Mouse (Mus musculus): Measurements from ENCODE around the gene Srsf3.
"Not testable (repeated sequence)": the region's sequence is repeated elsewhere in the genome, so short reads cannot be mapped to it uniquely, and the experiment has no call there.

The Srsf3 gene

GRCm38 (mm10) chr17:29063121-29063987 is 30.9 kb downstream of the Srsf3 start:
- DNase-seq (ENCODE audit: inconsistent ontology term): no peak

GRCm38 (mm10) chr17:29063988-29064285 is 31.5 kb downstream of the Srsf3 start:
- no peak for DNase-seq (ENCODE audit: inconsistent ontology term)

DNA sequence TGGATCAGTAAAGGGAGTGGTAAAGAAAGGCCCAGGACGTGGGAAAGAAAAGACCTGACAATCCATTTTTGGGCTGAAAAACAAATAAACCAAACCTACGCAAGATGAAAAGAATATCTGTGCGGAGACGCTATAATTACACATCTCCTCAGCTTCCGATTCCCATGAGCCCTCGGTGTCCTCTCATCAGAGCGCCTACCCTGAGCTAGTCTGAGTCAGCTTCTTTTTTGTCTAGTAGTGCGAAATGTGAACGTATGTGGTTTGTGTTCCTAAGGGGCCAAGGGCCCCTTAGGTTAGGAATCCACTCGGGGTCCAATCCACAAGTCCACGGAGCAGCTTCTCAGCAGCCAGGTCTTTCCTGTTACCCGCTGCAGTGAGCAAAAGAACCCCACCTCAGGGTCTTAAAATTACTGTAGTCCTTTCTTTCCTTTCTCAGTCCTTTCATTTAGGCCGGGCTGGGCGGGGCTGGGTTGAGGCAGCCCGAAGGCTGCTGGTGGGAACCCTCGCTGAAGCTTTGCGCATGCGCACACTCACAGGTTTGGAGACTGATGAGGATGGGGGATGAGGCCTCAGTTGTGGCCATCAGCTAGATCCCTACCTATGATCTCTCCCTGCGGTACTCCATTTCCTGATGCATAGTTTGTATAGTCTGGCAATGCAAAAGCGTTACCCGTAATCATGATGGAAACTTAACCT is 33.0 kb downstream of the Srsf3 start:
- DNase-seq (ENCODE audit: inconsistent ontology term): no peak

GRCm38 (mm10) chr17:29065971-29066370 is 33.5 kb downstream of the Srsf3 start:
- DNase-seq (ENCODE audit: inconsistent ontology term): no peak

DNA sequence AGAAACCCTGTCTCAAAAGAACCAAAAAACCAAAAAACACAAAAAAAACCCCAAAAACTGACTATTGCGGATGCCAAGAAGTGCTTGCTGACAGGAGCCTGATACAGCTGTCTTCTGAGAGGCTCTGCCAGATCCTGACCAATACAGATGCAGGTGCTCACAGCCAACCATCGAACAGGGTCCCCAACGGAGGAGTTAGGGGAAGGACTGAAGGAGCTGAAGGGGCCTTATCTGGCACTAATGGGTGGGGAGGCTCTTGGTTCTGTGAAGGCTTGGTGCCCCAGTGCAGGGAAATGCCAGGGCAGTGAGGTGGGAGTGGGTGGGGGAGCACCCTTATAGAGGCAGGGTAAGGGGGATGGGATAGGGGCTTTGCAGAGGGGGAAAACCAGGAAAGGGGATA is 35.0 kb downstream of the Srsf3 start:
- DNase-seq (ENCODE audit: inconsistent ontology term): not testable (repeated sequence)

GRCm38 (mm10) chr17:29067847-29068246 is 35.4 kb downstream of the Srsf3 start:
- no peak for DNase-seq (ENCODE audit: inconsistent ontology term)

DNA sequence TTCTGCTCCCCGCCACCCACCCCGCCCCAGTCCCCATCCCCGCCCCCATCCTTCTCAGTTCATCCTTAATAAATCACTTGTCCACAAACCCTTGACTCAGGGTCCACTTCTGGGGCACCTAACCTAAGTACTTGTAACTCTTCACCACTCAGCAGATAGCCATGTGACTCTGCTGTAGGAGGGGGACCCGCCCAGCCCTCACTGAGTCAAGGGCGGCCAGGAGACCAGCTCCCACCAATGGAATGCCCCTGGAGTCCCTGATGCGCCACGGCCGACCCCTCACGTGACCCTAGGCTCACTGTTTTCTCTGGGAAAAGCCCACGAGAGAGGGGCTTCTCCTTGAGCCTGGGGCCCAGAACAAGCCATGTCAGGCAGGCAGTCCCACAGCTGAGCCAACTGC is 36.6 kb downstream of the Srsf3 start:
- no peak for DNase-seq (ENCODE audit: inconsistent ontology term)

DNA sequence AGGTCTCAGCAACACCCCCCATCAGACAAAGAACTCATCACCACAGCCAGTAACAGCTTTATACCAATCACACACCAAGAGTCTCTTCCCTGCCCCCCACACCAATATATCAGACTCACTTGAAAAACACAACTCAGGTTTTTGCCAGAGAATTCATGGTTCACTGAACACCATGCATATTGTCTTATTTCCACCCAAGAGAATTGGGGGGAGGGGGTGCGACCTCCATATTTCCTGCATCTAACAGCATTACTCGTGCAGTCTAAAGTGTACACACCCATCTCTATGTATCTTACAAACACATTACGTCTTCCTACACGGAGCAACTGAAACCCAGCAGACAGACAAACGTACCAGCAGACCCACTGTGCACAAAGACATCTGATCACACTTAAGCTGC is 39.4 kb downstream of the Srsf3 start:
- no peak for DNase-seq (ENCODE audit: inconsistent ontology term)

DNA sequence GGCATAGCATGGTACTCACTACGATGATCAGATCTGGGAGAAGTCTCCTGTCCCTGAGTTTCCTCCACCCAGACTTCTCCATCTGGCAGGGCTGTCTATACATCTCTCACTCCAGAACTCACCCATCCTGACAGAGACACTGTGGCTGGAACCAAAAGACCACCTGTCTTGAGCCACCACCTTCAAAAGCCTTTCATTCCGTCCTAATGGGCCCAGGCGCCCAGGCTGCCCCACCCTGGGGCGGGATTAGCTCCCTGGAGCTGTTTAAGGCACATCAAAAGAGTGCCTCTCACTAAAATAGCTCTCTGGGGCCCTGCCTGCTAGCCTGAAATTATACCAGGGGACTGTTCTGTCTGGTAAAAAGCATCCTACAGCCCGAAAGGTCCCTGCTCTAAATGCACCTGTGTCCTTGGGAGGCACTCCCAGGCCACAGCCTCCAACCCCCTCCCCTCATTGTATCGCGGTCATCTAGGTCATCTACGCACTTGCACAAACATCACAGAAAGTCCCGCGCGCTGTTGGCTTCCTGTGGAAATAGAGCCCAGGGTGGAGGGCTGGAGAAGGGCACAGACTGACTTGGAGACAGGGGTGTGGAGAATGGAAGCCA is 40.4 kb downstream of the Srsf3 start:
- no peak for DNase-seq (ENCODE audit: inconsistent ontology term)

DNA sequence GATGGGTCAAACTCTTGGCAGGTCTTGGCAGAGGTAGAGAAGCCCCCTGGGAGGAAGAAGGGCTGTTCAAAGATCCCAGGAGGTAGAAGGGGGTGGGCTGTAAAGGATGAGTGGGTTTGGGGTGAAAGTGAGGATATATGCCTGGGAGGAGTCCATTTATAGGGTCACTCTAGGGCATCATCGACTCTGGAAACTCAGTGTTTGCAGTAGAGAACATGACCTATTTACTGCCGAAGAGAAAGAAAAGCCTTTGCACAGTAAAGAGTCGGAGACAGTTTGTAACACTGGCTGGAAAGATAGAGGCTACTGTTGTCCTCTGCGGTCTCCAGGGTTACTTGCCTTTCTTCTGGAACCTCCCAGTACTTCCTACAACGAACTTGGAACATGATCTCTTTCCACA is 40.9 kb downstream of the Srsf3 start:
- no peak for DNase-seq (ENCODE audit: inconsistent ontology term)

GRCm38 (mm10) chr17:29074085-29074484 is 41.7 kb downstream of the Srsf3 start:
- DNase-seq (ENCODE audit: inconsistent ontology term): no peak

DNA sequence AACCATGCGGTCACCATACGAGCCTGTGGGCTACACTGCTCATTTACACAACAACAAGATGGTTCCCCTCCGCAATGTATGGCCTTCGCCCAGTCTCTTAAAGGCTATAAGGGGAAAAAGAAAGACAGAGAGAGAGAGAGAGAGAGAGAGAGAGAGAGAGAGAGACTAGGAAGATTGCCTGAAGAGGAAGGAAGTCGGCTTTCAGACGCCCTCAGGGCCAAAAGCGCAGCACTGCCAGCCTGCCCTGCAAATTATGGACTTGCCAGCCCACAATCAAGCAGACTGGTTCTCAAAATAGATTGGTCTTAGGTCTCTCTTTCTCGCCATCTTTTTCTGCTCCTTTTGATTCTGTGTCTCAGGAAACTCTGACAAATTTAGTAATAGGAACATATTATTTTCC is 43.8 kb downstream of the Srsf3 start:
- no peak for DNase-seq (ENCODE audit: inconsistent ontology term)

DNA sequence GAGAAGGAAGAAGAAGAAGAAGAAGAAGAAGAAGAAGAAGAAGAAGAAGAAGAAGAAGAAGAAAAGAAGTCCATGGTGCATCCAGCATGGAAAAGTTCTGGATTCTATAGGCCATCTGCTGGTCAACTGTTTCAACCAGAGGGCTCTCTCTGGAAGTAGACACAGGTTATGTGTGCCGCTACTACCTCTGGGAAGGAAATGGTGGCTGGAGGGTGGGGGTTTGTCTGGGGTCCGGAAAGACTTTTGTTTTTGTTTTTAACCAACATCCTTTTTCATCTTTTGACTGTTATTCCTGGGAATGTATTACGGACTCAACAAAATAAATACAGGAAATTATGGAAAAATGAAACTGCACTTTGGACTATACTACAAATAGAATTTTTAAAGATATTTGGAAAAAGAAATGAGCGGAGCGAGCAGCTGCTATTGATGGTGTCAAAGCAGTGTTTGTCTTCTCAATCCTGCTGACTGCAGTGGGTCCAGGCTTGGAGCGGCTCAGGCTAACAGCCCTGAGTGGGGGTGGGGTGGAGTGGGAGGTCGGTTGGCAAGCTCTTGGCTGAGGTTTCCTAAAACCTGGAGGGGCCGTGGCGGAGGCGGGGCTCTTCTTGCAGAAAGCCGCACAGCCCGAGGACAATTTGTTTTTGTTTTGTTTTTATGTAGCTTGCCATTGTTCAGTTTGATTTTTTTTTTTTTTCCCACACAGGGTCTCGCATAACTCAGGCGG is 45.5 kb downstream of the Srsf3 start:
- peak; percentile 85 for DNase-seq (ENCODE audit: inconsistent ontology term)

GRCm38 (mm10) chr17:29078519-29079383 is 46.3 kb downstream of the Srsf3 start:
- peak; percentile 97 for DNase-seq (ENCODE audit: inconsistent ontology term)

DNA sequence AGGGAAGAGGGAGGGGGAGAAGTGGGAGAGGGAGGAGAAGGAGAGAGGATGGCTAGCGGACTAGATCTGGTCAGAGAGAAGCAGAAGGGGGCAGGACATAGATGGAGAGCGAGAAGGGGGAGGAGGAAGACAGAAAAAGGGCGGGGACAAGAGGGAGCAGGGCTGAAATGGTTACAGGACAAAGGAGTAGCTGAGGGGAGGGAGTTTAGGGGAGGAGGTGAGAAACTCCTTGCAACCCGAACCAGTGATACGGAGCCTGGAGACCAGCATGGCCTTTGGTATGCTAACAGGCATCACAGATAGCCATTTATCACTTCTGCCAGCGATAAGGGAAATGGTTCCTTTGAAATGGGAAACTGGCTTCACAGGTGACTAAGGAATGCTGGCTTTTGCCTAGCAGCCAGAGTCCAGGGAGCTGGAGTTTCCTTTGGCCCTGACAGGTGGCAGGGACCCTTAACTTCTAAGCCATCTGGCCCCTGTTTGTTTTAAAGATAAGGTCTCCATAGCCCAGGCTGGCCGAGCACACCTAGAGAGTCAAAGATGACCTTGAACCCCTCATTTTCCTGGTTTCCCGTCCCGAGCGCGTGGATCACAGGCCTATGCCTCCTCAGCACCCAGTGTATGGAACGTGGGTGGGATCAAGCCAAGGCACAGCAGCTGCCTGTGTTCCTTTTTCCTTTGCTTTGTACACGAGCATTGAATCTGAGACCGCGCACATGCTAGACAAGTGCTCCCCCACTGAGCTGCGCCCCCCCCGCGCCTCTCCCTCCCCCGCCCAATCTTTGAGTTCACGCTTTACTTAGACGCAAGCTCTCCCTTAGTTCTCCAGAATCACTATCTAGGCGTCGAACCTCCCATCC is 48.6 kb downstream of the Srsf3 start:
- no peak for DNase-seq (ENCODE audit: inconsistent ontology term)

DNA sequence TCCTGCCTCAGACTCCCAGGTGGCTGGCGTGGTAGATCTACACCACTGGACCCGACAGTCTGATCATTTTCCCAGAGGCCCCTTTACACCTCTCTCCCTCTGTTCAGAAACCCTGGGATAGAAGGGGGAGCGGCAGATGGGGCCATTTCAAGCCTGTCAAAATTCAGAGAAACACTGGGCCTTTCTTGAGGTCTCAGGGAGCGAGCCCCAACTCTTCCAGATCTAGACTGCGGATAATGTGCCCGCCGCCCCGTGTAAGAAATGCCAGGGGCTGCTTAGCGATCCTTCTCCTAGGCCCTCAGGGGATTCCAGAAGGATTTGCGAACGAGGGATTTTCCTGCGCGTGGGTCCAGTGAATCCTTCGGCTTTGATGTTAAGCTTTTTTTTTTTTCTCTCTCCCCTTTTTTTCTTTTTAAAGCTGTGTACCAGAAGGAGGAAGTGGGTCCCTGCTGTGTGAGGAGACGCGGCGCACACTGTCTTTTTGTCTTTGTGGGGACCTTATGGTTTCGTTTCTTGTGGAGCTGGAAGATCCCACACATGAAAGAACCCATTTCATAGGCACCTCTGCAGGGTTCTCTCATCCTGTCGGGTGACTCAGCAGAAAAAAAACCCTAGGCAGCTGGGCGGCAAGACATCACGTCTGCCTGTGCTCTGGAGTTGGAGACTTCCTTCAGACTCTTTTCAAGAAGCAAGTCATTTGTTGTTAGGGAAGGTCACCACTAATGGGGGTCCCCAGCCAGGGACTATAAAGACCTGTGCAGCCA is 49.4 kb downstream of the Srsf3 start:
- DNase-seq (ENCODE audit: inconsistent ontology term): peak; percentile 59

GRCm38 (mm10) chr17:29083586-29083985 is 51.2 kb downstream of the Srsf3 start:
- no peak for DNase-seq (ENCODE audit: inconsistent ontology term)

DNA sequence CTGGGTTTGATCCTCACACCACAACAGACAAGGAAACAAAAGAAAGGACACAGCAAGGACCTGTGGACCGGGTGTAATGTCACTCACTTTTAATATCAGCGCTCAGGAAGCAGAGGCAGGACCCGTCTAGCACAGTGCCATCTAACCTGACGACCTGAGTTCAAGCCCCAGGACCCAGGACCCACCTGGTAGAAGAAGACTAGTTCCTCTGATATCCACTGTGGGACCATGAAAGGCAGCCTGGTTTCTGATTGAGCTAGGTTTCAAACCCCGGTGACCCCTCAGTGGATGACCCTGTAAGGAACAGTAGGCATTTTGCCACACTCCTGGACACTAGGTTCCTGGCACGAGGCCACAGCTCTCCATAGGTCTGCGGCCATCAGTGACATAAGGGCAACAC is 52.2 kb downstream of the Srsf3 start:
- DNase-seq (ENCODE audit: inconsistent ontology term): no peak

- DNase-seq (ENCODE audit: inconsistent ontology term): no peak
These were observed 52.8 kb downstream of the Srsf3 start for GRCm38 (mm10) chr17:29085266-29085665.

DNA sequence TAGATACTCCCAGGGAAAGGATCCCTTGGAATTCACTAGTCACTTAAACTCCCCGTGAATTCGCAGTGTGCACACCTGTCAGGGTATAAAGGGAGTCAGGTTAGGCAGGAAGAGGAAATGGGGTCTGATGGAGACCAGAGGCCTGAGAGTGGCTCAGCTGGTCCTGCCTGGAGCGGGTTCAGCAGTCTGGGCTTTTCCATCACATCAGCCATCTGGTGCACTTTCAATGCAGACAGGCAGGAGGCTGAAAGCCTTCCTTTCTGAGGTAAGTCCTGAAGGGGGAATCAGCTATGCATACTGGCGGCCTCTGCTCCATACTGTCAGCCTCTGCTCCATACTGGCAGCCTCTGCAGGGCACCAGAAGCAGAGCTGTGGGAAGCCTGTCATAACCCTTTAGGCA is 54.5 kb downstream of the Srsf3 start:
- no peak for DNase-seq (ENCODE audit: inconsistent ontology term)

All from Muller cell, postnatal 12 days (primary cell).